Mouse (Mus musculus): ENCODE data around the gene Tpd52l1. TPM values are rescaled to one million over a fixed set of nuclear protein-coding genes. Genes with fewer than 3 reads are reported as not detected.

The Tpd52l1 gene
- total RNA-seq, 2 experiments from 2014 or later, result 3.5 to 4.4 TPM

DNA sequence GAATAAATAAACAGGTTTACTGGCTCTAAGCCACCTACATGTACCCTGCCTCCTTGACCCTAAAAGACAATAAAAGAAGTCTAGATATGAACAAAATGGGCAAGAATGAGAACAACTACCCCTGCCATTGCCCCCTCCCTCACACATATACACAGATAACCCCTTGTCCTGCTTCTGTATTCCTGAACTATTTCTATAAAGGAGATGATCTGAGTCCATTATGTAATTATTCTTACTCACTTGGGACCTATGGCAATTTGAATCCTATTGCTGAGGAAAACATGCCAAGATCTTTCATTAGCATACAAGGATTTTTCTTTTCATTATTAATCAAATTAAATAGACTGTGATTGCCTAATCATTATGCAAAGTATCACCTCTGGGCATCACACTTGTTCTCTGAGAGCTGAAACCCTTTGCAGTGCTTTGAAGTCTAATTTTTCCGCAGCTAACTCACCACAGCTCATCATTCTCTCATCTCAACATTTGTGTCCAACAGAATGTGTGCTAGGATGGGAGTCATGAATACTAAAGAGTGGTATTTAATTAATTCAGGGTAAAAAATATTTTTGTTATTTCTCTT, 92.8 kb downstream of the Tpd52l1 start:
- intact Hi-C loops (cut with DNase I), result no loop called here
- DNase-seq (ENCODE audit: low spot score), result no peak

DNA sequence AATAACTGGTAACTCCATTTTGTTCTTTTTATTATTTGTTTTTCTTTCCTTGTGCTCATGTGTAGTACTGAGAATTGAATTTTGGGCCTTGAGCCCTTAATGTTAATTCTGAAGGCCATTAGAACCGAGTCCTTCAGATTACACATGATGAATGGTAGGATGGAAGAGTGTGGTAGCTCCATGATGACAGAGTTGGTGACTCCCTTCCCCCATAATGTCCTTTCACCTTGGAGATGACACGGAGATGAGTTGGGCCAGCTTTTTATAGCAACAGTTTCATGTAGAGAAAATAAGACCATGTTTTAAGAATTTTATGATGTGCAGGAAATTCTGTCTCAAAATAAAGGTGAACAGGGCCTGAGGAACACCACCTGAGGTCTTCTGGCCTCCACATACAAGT, 94.7 kb downstream of the Tpd52l1 start:
- intact Hi-C loops (cut with DNase I), result no loop called here
- DNase-seq (ENCODE audit: low spot score), result no peak

DNA sequence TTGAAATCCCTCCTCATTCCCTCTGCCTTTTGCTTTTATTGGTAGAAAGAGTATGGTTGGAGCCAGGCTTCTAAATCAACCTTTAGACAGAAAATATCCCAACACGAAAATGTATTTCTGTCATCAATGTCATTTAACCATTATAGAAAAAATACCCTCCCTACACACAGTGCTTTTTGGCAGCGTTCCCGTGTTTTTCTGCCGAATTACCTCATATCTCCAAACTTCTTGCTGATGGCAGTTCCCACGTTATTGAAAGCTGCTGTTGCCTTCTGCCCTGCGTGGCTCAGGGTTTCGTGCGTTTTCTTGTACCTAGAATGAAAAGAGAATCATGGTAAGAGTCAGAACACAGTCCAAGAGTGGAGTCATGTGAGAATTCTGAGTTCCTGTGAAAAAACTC, 99.4 kb downstream of the Tpd52l1 start:
- intact Hi-C loops (cut with DNase I), result no loop called here
- no peak for DNase-seq (ENCODE audit: low spot score)

DNA sequence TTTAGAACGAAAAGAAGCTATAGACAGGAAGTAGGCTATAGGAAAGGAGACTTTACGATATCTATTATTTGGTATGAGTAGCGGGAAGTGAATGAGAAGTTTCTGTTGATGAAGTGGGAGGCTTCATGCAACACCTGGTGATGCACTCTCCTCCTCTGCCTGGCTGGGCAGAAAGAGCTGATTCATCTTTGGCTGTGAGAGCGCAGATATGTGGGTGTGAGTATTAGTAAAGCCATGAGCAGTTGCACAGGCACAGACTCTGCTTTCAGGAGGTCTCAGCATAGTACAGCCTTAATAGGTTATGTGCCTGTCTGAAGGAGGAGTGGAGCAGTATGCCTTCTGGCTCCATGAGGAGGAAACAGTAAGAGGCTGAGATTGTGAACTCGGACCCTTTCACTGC, 109.3 kb downstream of the Tpd52l1 start:
- intact Hi-C loops (cut with DNase I), result no loop called here

DNA sequence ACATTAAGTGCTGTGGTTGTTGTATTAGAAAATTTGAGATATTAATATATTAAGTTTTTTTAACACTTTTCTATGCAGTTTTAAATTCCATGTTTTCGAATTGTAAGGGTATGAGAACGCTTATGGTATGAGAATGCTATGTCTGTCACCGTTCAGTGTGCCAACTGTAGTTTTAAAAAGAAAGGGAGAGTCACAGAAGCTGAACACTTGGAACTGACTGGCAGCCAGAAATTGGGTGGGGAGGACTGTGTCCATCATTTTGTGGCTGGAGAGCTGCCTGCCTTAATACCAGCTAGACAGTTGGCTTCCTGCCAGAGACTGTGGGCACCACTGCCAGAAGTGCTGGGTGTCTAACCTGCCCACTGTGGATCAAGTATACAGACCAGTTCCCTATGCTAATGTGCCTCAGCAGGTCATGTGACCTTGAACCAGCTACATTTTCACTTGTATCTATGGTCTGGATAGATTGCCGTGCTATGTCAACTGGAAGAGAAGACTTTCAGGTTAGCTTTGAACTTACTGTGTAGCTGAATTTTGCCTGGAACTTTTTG, 114.5 kb downstream of the Tpd52l1 start:
- no peak for DNase-seq (ENCODE audit: low spot score)
- intact Hi-C loops (cut with DNase I), result no loop called here

More for the DNA sequence above, 109.3 kb downstream of the Tpd52l1 start:
- DNase-seq (ENCODE audit: low spot score), result no peak

DNA sequence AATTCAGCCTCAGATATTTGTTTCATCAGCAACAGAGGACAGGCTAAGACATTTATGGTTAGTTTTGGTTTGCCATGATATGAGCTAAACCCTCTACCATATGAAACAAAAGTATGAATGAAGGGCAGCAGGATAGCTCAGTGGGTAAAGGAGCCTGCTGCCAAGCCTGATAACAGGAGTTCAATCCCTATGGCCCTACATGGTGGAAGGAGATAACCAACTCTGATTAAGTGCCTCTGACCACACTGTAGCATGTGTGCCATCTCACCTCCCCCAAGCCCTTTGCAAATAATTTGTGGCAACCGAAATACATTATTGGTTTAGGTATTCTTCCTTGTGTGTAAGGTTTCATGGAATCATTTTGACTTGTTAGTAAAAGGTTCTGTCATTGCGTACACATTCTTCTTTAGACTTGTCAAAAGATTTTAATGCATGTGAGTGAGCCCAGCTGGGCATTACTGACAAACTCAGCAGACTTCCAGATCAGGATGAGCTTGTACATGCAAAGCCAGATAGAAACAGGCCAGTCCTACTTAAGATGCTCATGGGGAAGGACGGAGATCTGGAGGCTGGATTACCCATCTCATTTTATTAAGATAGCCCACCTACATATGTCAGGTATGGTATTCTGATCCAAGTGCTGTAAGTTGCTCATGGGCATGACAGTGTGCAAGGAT, 115.3 kb downstream of the Tpd52l1 start:
- no peak for DNase-seq (ENCODE audit: low spot score)
- intact Hi-C loops (cut with DNase I), result no loop called here

DNA sequence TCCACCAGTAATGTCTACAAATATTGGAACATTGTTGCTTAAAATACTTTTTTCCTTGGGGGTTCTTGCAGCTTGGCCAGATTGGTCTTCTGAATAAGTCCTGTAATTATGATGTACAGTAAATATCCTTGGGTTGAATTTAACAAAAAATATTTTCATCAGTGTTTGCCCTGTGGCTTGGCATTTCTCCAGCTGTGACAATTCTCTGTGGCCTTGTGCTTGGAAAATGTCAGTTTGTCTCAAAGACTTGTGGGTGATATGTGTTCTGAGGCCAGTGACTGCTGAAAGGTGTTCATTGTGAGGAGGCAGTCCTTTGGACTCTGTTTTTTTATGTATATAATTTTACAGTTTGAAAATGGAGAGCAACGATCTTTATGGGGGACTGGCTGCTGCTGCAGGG, 116.3 kb downstream of the Tpd52l1 start:
- no peak for DNase-seq (ENCODE audit: low spot score)
- intact Hi-C loops (cut with DNase I), result no loop called here

DNA sequence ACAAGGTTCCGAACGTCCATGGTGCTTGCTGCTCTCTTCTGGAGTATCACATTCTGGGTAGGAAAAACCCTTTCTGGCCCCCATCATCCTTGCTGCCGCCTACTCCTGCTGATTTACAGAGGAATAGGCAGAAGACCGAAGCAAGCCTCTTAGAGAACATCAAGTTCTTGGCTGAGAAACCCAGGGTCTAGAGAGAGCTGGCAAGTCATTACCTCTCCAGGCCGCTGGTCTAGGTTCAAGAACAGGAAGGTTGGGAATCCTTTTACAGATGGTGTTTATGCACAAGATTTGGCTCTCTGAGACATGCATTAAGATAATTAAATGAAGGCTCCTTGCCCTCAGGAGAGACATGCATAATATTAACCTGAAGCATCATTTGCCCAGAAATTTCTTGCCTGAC, 127.3 kb downstream of the Tpd52l1 start:
- intact Hi-C loops (cut with DNase I), result loop anchor here (10.0 kb wide), 1 partner anchor 126 kb away; the partner anchor contains the start of gene Tpd52l1

DNA sequence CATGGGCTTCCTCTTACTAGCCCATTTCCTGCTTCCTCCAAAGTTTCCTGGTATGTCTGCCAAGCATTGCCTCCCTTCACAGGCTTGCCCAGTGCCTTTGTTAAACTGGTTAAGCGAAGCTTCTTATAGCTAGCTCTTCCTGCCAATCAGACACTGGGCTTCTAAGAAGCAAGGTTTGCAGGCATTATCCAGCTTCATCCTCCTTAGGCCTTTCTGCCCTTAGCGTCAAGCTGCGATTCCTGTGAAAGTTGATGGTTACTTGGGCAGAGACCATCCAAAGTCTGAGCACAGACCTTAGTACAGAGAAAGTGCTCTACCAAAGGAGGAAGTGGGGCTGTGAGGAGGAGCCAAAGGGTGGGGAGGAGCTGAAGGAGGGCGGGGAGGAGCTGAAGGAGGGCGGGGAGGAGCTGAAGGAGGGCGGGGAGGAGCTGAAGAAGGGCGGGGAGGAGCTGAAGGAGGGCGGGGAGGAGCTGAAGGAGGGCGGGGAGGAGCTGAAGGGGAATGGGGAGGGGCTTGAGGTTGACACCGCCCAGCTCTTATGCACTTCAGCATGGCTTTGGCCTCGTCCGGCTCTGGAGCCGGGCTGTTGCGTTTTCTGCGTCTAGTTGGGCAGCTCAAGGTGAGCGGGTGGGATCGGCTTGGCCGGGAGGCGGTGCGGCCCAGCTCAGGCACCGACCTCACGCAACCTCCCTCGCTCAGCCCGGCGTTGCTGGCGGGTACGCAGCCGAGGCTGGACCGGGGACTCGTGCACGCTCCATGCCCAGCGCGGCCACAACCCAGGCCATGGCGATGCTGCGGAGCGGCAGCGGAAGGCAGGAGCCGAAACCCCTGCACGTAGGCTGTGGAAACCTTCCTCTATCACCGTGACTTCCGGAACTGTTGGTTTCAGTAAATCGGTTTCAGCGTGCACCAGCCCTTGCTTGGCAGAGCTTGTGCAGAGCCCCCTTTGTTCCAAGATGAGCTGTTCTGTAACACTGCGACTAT, 132.6 kb downstream of the Tpd52l1 start, which contains the start of gene Hddc2:
Gene Hddc2 (plus strand): TSS at position 519 of the 984 bp plus-strand sequence.
- DNase-seq (ENCODE audit: low spot score), result peak; percentile 43
- intact Hi-C loops (cut with DNase I), result loop anchor here (10.0 kb wide), 1 partner anchor 132 kb away; the partner anchor contains the start of gene Tpd52l1

More for the DNA sequence above, 127.3 kb downstream of the Tpd52l1 start:
- DNase-seq (ENCODE audit: low spot score), result no peak

DNA sequence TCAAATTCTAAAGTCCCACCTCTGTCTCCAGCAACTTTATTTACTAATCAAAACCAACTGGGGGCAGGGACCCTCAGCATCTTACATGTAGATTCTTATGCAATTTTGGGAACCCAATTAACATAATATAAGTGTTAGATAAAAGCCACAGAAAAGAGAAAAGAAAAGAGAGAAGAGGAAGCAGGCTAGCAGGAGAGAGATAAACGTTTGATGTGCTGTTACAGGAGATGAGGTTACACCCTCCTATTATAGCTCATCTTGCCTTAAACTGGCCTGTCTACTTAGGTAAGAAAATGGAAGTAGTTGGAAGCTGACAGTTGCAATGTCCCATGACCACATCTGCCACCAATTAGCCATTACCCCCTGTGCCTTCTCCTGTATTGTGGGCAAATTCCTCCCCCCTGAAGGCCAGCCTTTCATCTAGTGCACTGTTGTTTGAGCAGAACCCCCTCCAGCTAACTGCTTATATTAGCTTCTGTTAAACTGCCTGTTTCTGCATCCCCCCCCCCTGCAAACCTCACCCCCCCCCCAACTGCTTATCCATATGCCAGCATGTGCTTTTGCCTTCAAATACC, 138.6 kb downstream of the Tpd52l1 start:
- no peak for DNase-seq (ENCODE audit: low spot score)
- intact Hi-C loops (cut with DNase I), result loop anchor here (10.0 kb wide), 1 partner anchor 702 kb away; the partner anchor contains the start of gene Trmt11

DNA sequence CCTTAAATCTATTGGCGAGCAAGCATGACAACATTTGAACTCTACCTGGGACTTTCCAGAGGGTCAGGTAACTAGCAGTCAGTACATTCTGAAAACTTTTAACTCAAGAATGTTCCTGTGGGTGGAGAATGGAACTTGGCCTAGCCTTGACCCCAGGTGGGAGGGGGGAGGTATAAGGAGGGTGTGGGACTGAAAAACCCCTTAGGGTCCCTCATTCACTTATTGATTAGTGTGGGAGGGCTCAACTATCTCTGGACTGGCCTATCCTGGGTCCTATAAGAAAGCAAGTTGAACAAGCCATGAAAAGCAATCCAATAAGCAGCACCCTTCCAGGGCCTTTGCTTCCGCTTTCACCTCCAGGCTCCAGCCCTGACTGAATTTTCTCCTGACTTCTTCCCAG, 142.3 kb downstream of the Tpd52l1 start:
- DNase-seq (ENCODE audit: low spot score), result no peak
- intact Hi-C loops (cut with DNase I), result loop anchor here (10.0 kb wide), 1 partner anchor 699 kb away; the partner anchor contains the start of gene Trmt11

DNA sequence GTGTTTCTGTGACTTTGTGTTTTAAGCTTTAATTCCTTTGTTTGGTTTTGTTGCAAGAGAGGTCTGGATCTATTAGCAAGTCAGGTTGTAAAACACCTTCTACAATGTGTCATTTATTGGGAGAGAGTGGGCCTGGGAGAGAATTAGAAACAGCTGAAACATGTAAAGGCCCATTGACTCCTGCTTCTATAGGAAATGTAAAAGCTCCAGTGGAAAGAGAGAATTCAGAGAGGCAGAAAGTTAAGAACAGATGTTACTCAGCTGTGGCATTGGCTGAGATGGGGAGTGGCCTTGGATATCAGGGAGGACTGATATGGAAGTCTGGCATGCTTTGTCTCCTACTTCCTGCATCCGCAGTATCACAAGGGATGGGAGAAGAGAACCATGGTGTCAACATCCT, 145.5 kb downstream of the Tpd52l1 start:
- intact Hi-C loops (cut with DNase I), result loop anchor here (10.0 kb wide), 1 partner anchor 695 kb away; the partner anchor contains the start of gene Trmt11
- no peak for DNase-seq (ENCODE audit: low spot score)

DNA sequence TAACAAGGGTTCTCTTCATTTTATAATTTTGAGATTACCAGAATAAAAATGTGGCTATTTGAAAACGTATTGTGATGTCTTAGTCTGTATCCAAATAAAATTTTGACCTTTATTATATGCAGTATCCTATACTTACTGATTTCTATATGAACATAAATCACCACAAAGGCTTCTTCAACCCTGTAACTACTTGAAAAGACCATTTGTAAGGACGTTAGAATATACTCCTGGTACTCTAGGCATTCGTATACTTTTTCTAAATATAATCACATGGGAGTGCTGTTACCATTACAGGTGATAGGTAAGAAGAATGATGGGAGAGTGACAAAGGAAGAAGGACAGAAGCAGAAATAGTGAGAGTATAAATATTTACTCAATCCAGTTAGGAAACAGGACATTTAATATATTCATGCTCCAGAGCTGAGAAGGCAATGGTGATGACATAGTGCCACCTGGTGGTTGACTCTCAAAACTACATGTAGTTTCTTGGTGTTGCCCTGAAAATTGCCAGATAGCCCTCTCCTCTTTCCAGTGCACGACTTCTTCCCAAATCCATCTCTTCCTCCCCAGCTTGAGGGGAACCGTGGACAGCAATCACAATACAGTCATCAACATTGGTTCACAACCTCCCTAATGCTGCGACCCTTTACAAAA, 146.7 kb downstream of the Tpd52l1 start:
- DNase-seq (ENCODE audit: low spot score), result peak; percentile 3
- intact Hi-C loops (cut with DNase I), result loop anchor here (1.0 kb wide), 1 partner anchor 474 kb away; no protein-coding TSS in a partner anchor

DNA sequence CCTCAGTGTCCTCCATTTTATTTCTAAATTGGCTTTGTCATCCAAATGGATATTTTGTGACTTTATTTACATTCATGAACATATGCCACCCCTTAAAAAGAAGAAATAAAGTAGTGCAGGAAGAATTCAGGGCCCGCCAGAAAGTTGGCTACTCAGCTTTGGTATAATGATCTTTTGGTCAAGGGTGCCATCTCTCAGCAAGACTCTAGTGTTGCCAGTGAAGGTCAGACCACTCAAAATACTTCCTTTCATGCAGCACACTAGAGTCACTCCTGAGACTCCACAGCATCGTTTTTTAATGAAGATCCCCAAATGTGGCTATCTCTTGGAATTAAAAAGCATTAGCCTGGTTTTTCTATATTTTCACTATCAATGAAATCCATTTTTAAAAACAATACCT, 147.5 kb downstream of the Tpd52l1 start:
- intact Hi-C loops (cut with DNase I), result no loop called here
- DNase-seq (ENCODE audit: low spot score), result no peak

DNA sequence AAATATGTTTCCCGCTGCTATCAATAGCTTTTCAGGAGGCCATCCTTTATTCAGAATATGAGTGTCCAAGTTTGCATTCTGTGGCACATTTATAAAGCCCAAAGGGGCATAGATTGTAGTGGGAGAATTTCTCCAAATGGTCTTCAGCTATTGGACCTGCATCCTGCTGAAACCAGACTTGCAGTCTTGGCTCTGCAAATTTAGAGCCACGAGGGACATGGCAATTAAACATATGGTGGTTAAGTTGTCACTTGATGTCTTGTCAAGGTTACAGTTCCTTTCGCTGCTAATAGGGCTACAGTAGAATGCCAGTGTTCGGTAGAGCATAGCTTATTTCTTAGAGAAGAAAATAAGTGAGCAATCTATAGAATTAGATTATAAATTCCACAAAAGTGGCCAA, 148.7 kb downstream of the Tpd52l1 start:
- no peak for DNase-seq (ENCODE audit: low spot score)
- intact Hi-C loops (cut with DNase I), result no loop called here

DNA sequence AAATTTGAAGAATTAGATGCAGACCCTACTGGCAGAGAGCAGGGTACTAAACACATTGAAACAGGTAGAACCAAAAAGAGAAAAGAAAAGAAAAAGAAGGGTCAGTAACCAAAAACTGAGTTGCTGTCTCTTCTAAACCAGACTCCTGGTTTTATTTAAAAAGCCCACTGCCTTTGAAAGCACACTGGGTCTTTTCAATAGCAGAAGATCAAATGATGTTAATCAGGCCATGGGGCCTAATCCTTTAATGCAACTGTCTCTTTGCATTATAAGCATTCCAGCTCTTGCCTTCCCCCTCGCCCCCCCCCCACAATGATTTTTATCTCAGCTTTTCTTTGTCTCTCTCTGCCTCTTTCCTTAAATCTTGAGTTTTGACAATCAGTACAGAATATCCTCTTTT, 149.3 kb downstream of the Tpd52l1 start:
- intact Hi-C loops (cut with DNase I), result no loop called here
- DNase-seq (ENCODE audit: low spot score), result no peak

DNA sequence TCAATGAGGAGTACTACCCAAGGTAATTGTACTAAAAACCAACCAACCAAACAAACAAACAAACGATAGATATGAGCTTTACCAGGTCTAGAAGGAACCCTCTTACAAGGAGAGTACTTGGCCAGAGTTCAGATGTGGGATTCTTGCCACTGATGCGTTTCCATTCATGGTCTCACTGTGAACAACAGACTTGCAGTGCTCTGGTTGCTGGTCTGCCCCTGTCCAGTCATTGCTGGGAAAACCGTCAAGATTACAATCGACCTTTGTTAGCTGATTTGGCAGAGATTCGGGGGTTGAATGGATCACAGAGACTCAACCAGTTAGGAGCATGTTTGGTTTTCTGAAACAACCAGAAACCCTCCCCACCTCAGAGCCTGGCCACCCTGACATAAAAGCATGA, 150.1 kb downstream of the Tpd52l1 start:
- intact Hi-C loops (cut with DNase I), result no loop called here
- no peak for DNase-seq (ENCODE audit: low spot score)

DNA sequence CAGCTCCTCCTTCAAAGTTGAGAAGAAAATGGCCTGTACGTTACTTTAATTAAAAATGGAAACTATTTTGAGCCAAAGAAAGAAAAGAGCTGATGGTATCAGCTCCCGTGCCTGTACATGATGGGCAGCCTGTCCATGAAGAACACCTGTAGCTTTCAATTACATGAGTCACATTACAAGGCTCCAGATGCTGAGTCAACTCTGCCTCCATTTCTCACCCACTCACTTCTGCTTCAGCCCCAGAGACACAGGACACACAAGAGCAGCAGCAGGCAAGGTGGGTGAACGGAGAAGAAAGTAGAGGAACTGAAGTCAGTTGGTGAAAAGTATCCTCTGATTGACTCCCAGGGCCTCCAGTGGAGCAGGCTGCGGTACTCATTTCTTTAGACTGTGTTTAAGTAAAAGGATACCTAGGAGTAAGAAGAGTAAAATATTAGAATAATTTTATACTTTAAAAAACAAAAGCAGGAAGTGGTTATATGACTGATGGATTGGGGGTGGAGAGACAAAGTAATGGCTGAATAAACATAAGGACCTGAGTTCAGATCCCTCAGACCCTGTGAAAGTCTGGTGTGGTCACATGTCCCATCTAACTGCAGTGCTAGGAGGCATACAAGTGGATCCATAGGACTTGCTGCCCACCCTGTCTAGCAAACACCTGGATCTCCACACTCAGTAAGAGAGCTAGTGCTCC, 156.9 kb downstream of the Tpd52l1 start:
- intact Hi-C loops (cut with DNase I), result no loop called here

DNA sequence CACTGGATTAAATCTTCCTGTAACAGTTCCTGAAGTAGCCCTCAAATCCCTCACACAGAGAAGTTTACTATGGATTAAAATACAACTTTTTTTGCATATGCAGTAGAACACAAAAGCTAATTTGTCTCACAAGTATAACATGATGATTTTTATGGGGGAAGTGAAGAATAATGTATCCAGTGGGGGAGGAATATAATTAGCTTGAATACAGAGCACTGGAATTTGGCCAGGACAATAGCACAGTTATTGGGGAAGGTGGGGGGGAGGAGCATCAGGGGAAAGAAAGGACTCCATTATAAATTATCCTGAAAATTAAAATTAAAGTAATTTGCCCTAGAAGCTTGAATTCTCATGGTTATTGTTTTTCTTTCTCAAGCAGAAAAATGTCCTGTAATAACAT, 158.0 kb downstream of the Tpd52l1 start:
- intact Hi-C loops (cut with DNase I), result no loop called here
- no peak for DNase-seq (ENCODE audit: low spot score)

More for the DNA sequence above, 156.9 kb downstream of the Tpd52l1 start:
- DNase-seq (ENCODE audit: low spot score), result no peak

All from heart, postnatal 25 days (tissue).